Mouse (Mus musculus) neural tube, embryonic 14.5 days (tissue): ENCODE measurements at regions not wholly inside any gene's neighbourhood (a gene's known extent, or its start where the extent isn't known, plus 50 kb on each side); places are given as distances from the start of the nearest gene placed in this dataset.

Experiments used
- ATAC-seq: fragments of 200-750 bp; cut with Nextera tagmentation; 2 replicates; pipeline ENCODE4 v1.8.0; 2017; ENCODE audit warnings: low read depth, mild to moderate bottlenecking, moderate TSS enrichment, moderate library complexity
- H3K27ac ChIP-seq: fragments of 300-500 bp; sonication (generic); 2 replicates; pipeline ENCODE4 v1.5.1; 2014; ENCODE audit warnings: low read depth, mild to moderate bottlenecking, control low read depth, low read length, moderate library complexity, mixed read lengths
- H3K27me3 ChIP-seq: fragments of 300-500 bp; sonication (generic); 2 replicates; pipeline ENCODE4 v1.6.1; 2014; ENCODE audit warnings: low read length; ENCODE audit not compliant: control insufficient read depth, insufficient read depth
- H3K36me3 ChIP-seq: fragments of 300-500 bp; sonication (generic); 2 replicates; pipeline ENCODE4 v1.6.1; 2014; ENCODE audit warnings: low read length, mixed read lengths; ENCODE audit not compliant: control insufficient read depth, insufficient read depth
- H3K4me1 ChIP-seq: fragments of 300-500 bp; sonication (generic); 2 replicates; pipeline ENCODE4 v1.6.1; 2014; ENCODE audit warnings: low read length; ENCODE audit not compliant: control insufficient read depth, insufficient read depth
- H3K4me2 ChIP-seq: fragments of 300-500 bp; sonication (generic); 2 replicates; pipeline ENCODE4 v1.6.1; 2014; ENCODE audit warnings: mild to moderate bottlenecking, low read depth, low read length, control low read depth
- H3K4me3 ChIP-seq: fragments of 300-500 bp; sonication (generic); 2 replicates; pipeline ENCODE4 v1.5.1; 2014; ENCODE audit warnings: low read depth, low read length, control low read depth, mixed read lengths
- H3K9ac ChIP-seq: fragments of 300-500 bp; sonication (generic); replicated peaks from 2 replicates; pipeline ENCODE4 v1.6.1; 2014; ENCODE audit warnings: low read depth, mild to moderate bottlenecking, control low read depth, low read length, mixed read lengths
- H3K9me3 ChIP-seq: fragments of 300-500 bp; sonication (generic); 2 replicates; pipeline ENCODE4 v1.6.1; 2016; ENCODE audit warnings: low read length; ENCODE audit not compliant: control insufficient read depth
- WGBS: fragments of 180-500 bp; shearing (Covaris S2); extraction: QIAGEN DNeasy Blood & Tissue Kit; methylation state at CpG from one replicate; pipeline ENCODE4 v1.1.7; 2014; 5-methylcytosine and 5-hydroxymethylcytosine counted together

GRCm38 (mm10) chr7:135836808-135837733 is 120.9 kb upstream of the Mki67 start:
- ATAC-seq, result peak; percentile 81
- Histone ChIP-seq H3K4me1 (peaks cover 11% of the 10 kb centered on the region; the same call in 1 of the 2 replicates), H3K4me2 (no peak overlapping the region), H3K27ac (peak overlapping the region; percentile 49; the same call in 1 of the 2 replicates), H3K9me3 (no peaks in the 10 kb centered on the region), H3K36me3 (no peaks in the 10 kb centered on the region), H3K9ac (no peak overlapping the region), H3K4me3 (no peak overlapping the region), H3K27me3 (no peaks in the 10 kb centered on the region)
- 37% methylated on average over 12 of the region's 12 CpGs for WGBS

DNA sequence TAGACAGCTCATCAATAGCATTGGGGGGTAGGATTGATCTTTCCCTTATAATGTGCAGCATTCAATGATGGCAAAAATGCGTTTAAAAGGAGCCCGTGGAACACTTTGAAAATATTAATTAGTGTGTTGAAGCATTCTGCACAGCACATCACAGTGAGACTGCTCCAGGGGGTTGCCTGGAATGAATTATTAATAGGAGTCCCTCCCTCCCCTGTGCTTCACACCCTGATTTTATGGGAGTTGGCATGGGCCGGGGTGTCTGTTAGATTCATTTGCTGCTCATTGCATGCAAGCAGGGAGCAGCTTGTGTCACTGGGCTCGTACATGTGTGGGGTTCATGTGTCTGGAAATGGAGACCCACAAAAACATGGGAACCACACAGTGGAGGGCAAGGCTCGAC is 127.9 kb upstream of the Mki67 start:
- no peak overlapping the region for H3K9ac ChIP-seq
- no peaks in the 10 kb centered on the region for H3K9me3 ChIP-seq
- H3K27me3 ChIP-seq, result no peaks in the 10 kb centered on the region
- no peak overlapping the region; the same call in 1 of the 2 replicates for H3K27ac ChIP-seq
- WGBS, result 34% methylated on average over 5 of the region's 5 CpGs
- ATAC-seq, result no peak
- peaks cover 7% of the 10 kb centered on the region; the same call in 1 of the 2 replicates for H3K4me1 ChIP-seq
- H3K4me3 ChIP-seq, result no peak overlapping the region
- H3K4me2 ChIP-seq, result no peak overlapping the region
- H3K36me3 ChIP-seq, result no peaks in the 10 kb centered on the region

DNA sequence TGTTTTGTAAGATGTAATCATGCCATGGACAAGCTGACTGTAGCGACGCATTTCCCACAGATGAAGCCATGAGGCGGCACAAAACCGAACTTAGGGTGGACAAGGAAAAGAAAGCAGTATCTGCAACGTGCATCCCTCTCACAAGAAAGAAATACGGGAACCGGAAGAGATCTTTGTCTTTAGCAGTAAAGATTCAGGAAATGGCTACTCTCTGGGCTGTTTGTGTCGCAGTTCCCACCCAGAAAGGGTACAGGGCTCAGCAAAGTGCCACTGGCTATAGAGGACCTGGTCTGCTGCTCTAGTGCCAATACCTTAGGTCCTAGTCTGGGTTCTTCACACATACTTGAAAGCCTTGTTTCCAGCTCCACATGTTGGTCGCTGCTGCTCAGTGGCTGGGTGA is 131.1 kb upstream of the Mki67 start:
- Histone ChIP-seq H3K27ac (no peak overlapping the region), H3K4me3 (no peak overlapping the region), H3K9ac (no peak overlapping the region), H3K36me3 (no peaks in the 10 kb centered on the region), H3K27me3 (no peaks in the 10 kb centered on the region), H3K9me3 (no peaks in the 10 kb centered on the region), H3K4me2 (no peak overlapping the region), H3K4me1 (peaks cover 7% of the 10 kb centered on the region; the same call in 1 of the 2 replicates)
- no peak for ATAC-seq
- 68% methylated on average over 9 of the region's 9 CpGs for WGBS

- no peak for ATAC-seq
- Histone ChIP-seq H3K9me3 (no peaks in the 10 kb centered on the region), H3K4me3 (no peak overlapping the region), H3K27me3 (no peaks in the 10 kb centered on the region), H3K27ac (no peak overlapping the region), H3K4me1 (peaks cover 7% of the 10 kb centered on the region; the same call in 1 of the 2 replicates), H3K4me2 (no peak overlapping the region), H3K9ac (no peak overlapping the region), H3K36me3 (no peaks in the 10 kb centered on the region)
- WGBS, result 32% methylated on average over 4 of the region's 4 CpGs
These were observed 132.0 kb upstream of the Mki67 start for GRCm38 (mm10) chr7:135848170-135848569.

DNA sequence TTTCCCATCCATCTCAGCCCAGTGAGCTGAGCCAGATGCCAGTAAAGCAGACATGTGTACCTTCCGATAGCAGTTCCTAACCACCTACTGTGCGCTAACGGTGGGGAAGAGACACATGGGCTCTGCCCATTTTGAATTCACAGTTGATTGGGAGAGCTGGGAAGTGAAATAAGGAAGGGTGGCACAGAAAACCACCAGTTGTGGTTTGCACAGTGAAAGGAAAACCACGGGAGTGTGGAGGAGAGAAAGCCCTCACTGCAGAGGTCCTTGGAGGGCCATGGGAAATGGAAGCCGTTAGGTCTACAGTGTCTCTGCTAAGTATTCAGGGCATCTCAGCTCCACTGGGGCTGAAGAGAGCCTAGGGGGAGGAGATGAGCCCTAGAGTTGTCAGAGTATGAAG is 132.7 kb upstream of the Mki67 start:
- Histone ChIP-seq H3K27me3 (no peaks in the 10 kb centered on the region), H3K4me2 (no peak overlapping the region), H3K27ac (no peak overlapping the region), H3K36me3 (no peaks in the 10 kb centered on the region), H3K4me3 (no peak overlapping the region), H3K4me1 (peaks cover 11% of the 10 kb centered on the region; the same call in 1 of the 2 replicates), H3K9me3 (no peaks in the 10 kb centered on the region), H3K9ac (no peak overlapping the region)
- ATAC-seq, result no peak
- WGBS, result 57% methylated on average over 5 of the region's 5 CpGs

- H3K4me3 ChIP-seq, result peak overlapping the region; percentile 15; the same call in 1 of the 2 replicates
- H3K27me3 ChIP-seq, result no peaks in the 10 kb centered on the region
- 7% methylated on average over 37 of the region's 39 CpGs for WGBS
- H3K9ac ChIP-seq, result 0 out of 2 replicates have a peak overlapping the region, but pooled peaks have one; percentile 28
- H3K36me3 ChIP-seq, result no peaks in the 10 kb centered on the region
- H3K27ac ChIP-seq, result 0 out of 2 replicates have a peak overlapping the region, but pooled peaks have one; percentile 29
- peaks cover 11% of the 10 kb centered on the region; the same call in 1 of the 2 replicates for H3K4me1 ChIP-seq
- peak overlapping the region; percentile 55 for H3K4me2 ChIP-seq
- no peaks in the 10 kb centered on the region for H3K9me3 ChIP-seq
- ATAC-seq, result peak; percentile 80
These were observed 137.1 kb upstream of the Mki67 start for GRCm38 (mm10) chr7:135853127-135853813.

- Histone ChIP-seq H3K9me3 (no peaks in the 10 kb centered on the region), H3K4me1 (peaks cover 11% of the 10 kb centered on the region; the same call in 1 of the 2 replicates), H3K36me3 (no peaks in the 10 kb centered on the region), H3K9ac (0 out of 2 replicates have a peak overlapping the region, but pooled peaks have one; percentile 28), H3K4me2 (peak overlapping the region; percentile 55), H3K27me3 (no peaks in the 10 kb centered on the region), H3K27ac (no peak overlapping the region), H3K4me3 (peak overlapping the region; percentile 15; the same call in 1 of the 2 replicates)
- 10% methylated on average over 10 of the region's 10 CpGs for WGBS
- no peak for ATAC-seq
These were observed 137.7 kb upstream of the Mki67 start for GRCm38 (mm10) chr7:135853814-135854324.

- Histone ChIP-seq H3K27me3 (no peaks in the 10 kb centered on the region), H3K9me3 (no peaks in the 10 kb centered on the region), H3K9ac (no peak overlapping the region), H3K4me3 (no peak overlapping the region), H3K27ac (no peak overlapping the region), H3K4me1 (peaks cover 8% of the 10 kb centered on the region; the same call in 1 of the 2 replicates), H3K4me2 (no peak overlapping the region), H3K36me3 (no peaks in the 10 kb centered on the region)
- 75% methylated on average over 4 of the region's 4 CpGs for WGBS
- ATAC-seq, result no peak
These were observed 144.1 kb upstream of the Mki67 start for GRCm38 (mm10) chr7:135860288-135860687.
